Mouse (Mus musculus): ENCODE measurements around the gene Spns3. TPM values are rescaled to one million over a fixed set of nuclear protein-coding genes. Genes with fewer than 3 reads are reported as not detected.

Spns3 gene
- total and polyA plus RNA-seq, 3 experiments, result 5.2 to 12.7 TPM; not detected in 1

DNA sequence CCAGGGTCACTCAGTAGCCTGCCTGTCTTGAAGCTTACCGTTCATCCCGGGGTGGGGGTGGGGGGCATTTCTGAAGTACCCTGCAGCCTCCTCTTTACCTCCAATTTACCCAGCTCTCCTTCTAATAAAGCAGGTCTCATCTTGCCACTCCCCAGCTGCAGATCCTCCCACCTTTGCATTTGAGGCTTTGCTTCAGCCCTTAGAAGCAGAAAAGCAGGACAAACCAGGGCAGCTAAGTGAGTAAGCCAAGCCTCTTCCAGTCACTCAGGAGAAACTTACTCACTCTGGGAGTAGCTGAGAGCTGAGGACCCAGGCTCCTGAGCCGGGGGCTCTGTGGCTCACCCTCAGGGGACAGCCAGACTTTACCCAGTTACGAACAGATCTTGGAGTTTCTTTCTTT lies 28.2 kb upstream of the Spns3 start:
- Histone ChIP-seq H3K79me2 (ENCODE audit: control insufficient read depth, insufficient read depth, low read length, poor library complexity) (no peaks in the 10 kb centered on the region), H3K9me3 (replicated peaks; ENCODE audit: insufficient read depth, low read length) (no peaks in the 10 kb centered on the region), H3K9ac (ENCODE audit: control insufficient read depth, low read depth, low read length, poor library complexity, severe bottlenecking) (no peak overlapping the region), H3K36me3 (ENCODE audit: control insufficient read depth in 1 of 2, insufficient read depth in 2 of 2, low read length in 2 of 2) (no peaks in the 10 kb centered on the region), H3K27ac (ENCODE audit: control insufficient read depth, low read depth, low read length) (no peak overlapping the region), H3K4me3 (ENCODE audit: control insufficient read depth in 1 of 2, insufficient read depth in 1 of 2, low read depth in 2 of 2, low read length in 2 of 2) (no peak overlapping the region), H3K4me1 (ENCODE audit: control insufficient read depth in 1 of 2, insufficient read depth in 2 of 2, low read length in 2 of 2) (no peaks in the 10 kb centered on the region), H3K27me3 (ENCODE audit: control insufficient read depth in 1 of 2, insufficient read depth in 2 of 2, low read length in 2 of 2) (no peaks in the 10 kb centered on the region)
- DNase-seq (ENCODE audit: low read depth, low spot score), result no peak
- TF ChIP-seq ZNF384 (IDR thresholded peaks at IDR 0.05; ENCODE audit: low read depth, low read length), result no peak
- TF ChIP-seq TCF12 (IDR thresholded peaks at IDR 0.05; ENCODE audit: low read depth, low read length), result no peak
- no peak for TF ChIP-seq ETS1 (IDR thresholded peaks at IDR 0.05; ENCODE audit: low read depth, low read length)
- TF ChIP-seq USF2 (IDR thresholded peaks at IDR 0.05; ENCODE audit: borderline replicate concordance in 1 of 2, insufficient read depth in 1 of 2, low read depth in 1 of 2, low read length in 2 of 2), result no peak
- no peak for TF ChIP-seq MYB (IDR thresholded peaks at IDR 0.05; ENCODE audit: low read depth, low read length)
- no peak for TF ChIP-seq SIN3A (IDR thresholded peaks at IDR 0.05; ENCODE audit: low read length)

DNA sequence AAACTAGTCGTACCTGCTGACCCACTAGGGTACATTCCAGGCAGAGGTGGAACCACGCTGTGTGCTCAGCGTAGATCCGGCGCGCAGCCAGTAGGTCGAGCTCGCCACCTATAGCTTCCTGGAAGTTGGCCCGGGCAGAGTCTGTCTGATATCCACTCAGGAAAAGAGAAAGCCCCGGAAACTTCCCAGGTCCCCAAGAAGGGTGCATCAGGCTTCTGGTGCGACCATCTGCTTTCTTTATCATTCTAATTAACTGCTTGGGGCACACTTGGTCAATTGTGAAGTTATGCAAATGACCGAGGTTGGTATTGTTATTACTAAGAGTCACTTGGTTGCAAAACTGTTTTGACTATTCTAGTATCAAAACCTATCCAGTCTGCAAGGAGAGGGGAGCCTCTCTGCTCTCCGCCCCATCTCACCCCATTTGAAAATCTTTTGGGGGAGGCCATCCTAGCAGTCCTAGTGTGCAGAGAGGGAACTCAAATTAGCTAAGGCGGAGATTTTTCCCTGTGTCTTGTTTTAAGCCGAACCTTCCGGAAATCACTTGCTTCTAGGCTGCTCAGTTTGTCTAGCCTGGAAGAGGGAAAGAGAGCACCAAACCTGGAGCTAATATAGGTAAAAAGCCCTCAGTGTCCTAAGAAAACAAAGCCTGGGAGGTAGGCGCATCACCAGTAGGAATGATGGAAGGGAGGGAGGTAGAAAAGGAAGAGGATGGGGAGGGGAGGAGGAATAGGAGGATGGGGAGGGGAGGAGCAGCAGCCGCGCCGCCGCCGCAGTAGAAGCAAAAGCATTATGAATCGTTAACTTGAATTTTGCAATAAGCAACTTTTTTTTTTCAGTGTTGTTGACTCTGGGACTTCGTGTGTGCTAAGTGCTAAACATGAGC lies 26.4 kb upstream of the Spns3 start:
- H3K27ac ChIP-seq (ENCODE audit: control insufficient read depth, low read depth, low read length), result no peak overlapping the region
- H3K4me1 ChIP-seq (ENCODE audit: control insufficient read depth in 1 of 2, insufficient read depth in 2 of 2, low read length in 2 of 2), result no peaks in the 10 kb centered on the region
- TF ChIP-seq ZMIZ1 (IDR thresholded peaks at IDR 0.05; ENCODE audit: low read depth, low read length), result no peak
- TF ChIP-seq POLR2AphosphoS5 (IDR thresholded peaks at IDR 0.05; ENCODE audit: borderline replicate concordance, low read depth, low read length), result no peak
- TF ChIP-seq RAD21 (IDR thresholded peaks at IDR 0.05; ENCODE audit: low read depth, low read length), result no peak
- no peak for TF ChIP-seq NRF1 (IDR thresholded peaks at IDR 0.05; ENCODE audit: insufficient read depth, low read depth, low read length, poor library complexity, severe bottlenecking)
- TF ChIP-seq TBP (IDR thresholded peaks at IDR 0.05; ENCODE audit: low read depth, low read length), result no peak
- H3K36me3 ChIP-seq (ENCODE audit: control insufficient read depth in 1 of 2, insufficient read depth in 2 of 2, low read length in 2 of 2), result no peaks in the 10 kb centered on the region
- H3K4me3 ChIP-seq (ENCODE audit: control insufficient read depth in 1 of 2, insufficient read depth in 1 of 2, low read depth in 2 of 2, low read length in 2 of 2), result no peak overlapping the region
- no peaks in the 10 kb centered on the region for H3K27me3 ChIP-seq (ENCODE audit: control insufficient read depth in 1 of 2, insufficient read depth in 2 of 2, low read length in 2 of 2)
- no peaks in the 10 kb centered on the region for H3K79me2 ChIP-seq (ENCODE audit: control insufficient read depth, insufficient read depth, low read length, poor library complexity)
- no peak overlapping the region for H3K9ac ChIP-seq (ENCODE audit: control insufficient read depth, low read depth, low read length, poor library complexity, severe bottlenecking)
- no peak for DNase-seq (ENCODE audit: low read depth, low spot score)
- no peaks in the 10 kb centered on the region for H3K9me3 ChIP-seq (replicated peaks; ENCODE audit: insufficient read depth, low read length)

DNA sequence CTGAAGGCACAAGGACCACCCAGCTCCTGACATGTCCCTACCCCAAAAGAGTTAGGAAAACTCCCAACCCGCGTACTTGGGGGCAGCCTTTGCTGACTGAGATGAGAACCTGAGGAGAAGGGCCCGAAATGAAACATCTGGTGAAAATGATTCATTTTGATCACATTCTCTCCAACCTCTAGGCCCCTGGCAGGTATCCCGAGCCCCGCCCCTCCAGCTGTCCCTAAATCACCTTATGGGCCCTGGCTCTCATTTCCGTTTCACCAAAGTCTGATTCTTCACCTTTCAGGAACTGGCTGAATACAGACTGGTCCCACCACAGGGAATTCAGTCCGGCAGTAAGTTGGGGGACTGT lies 25.8 kb upstream of the Spns3 start:
- no peaks in the 10 kb centered on the region for H3K79me2 ChIP-seq (ENCODE audit: control insufficient read depth, insufficient read depth, low read length, poor library complexity)
- H3K27ac ChIP-seq (ENCODE audit: control insufficient read depth, low read depth, low read length), result no peak overlapping the region
- H3K36me3 ChIP-seq (ENCODE audit: control insufficient read depth in 1 of 2, insufficient read depth in 2 of 2, low read length in 2 of 2), result no peaks in the 10 kb centered on the region
- no peaks in the 10 kb centered on the region for H3K9me3 ChIP-seq (replicated peaks; ENCODE audit: insufficient read depth, low read length)
- DNase-seq (ENCODE audit: low read depth, low spot score), result no peak
- no peak overlapping the region for H3K9ac ChIP-seq (ENCODE audit: control insufficient read depth, low read depth, low read length, poor library complexity, severe bottlenecking)
- H3K4me1 ChIP-seq (ENCODE audit: control insufficient read depth in 1 of 2, insufficient read depth in 2 of 2, low read length in 2 of 2), result no peaks in the 10 kb centered on the region
- H3K4me3 ChIP-seq (ENCODE audit: control insufficient read depth in 1 of 2, insufficient read depth in 1 of 2, low read depth in 2 of 2, low read length in 2 of 2), result no peak overlapping the region
- TF ChIP-seq USF2 (IDR thresholded peaks at IDR 0.05; ENCODE audit: borderline replicate concordance in 1 of 2, insufficient read depth in 1 of 2, low read depth in 1 of 2, low read length in 2 of 2), result no peak
- TF ChIP-seq NRF1 (IDR thresholded peaks at IDR 0.05; ENCODE audit: insufficient read depth, low read depth, low read length, poor library complexity, severe bottlenecking), result no peak
- no peak for TF ChIP-seq TBP (IDR thresholded peaks at IDR 0.05; ENCODE audit: low read depth, low read length)
- no peak for TF ChIP-seq MAFK (IDR thresholded peaks at IDR 0.05; ENCODE audit: borderline replicate concordance, low read depth, low read length)
- no peak for TF ChIP-seq ZNF384 (IDR thresholded peaks at IDR 0.05; ENCODE audit: low read depth, low read length)
- TF ChIP-seq MAZ (IDR thresholded peaks at IDR 0.05; ENCODE audit: low read depth, low read length), result no peak
- no peak for TF ChIP-seq HCFC1 (IDR thresholded peaks at IDR 0.05; ENCODE audit: low read depth, low read length)
- TF ChIP-seq POLR2AphosphoS2 (IDR thresholded peaks at IDR 0.05; ENCODE audit: low read length), result no peak
- TF ChIP-seq MYB (IDR thresholded peaks at IDR 0.05; ENCODE audit: low read depth, low read length), result no peak
- no peak for TF ChIP-seq ZMIZ1 (IDR thresholded peaks at IDR 0.05; ENCODE audit: low read depth, low read length)
- TF ChIP-seq MXI1 (IDR thresholded peaks at IDR 0.05; ENCODE audit: low read depth, low read length), result no peak
- TF ChIP-seq BHLHE40 (IDR thresholded peaks at IDR 0.05; ENCODE audit: borderline replicate concordance, low read depth, low read length), result no peak
- no peak for TF ChIP-seq NELFE (IDR thresholded peaks at IDR 0.05; ENCODE audit: low read depth, low read length)
- no peak for TF ChIP-seq CHD1 (IDR thresholded peaks at IDR 0.05; ENCODE audit: low read depth, low read length)
- H3K27me3 ChIP-seq (ENCODE audit: control insufficient read depth in 1 of 2, insufficient read depth in 2 of 2, low read length in 2 of 2), result no peaks in the 10 kb centered on the region

Measured in MEL (cell line).